Mouse (Mus musculus): ENCODE data around the gene Tiam1.
A peak's percentile ranks its signal among the peaks of the same experiment; 100 is the strongest.

Tiam1 gene

DNA sequence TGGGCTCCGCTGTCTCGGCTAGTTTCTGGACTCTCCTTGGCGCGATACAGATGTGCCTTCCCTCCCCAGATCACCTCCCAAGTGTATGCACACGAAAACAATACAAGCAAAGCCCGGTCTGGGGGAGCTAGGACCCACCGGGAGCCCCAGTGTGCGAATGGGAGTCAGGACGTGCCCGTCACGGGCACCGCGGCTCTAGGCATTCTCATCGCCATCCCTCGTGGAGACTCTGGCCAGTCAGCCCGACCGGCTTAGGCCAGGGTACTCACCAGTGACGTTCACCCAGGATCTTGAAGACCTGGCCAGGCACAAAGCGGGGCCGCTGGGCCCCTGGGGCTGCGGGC, 181 bp downstream of the Tiam1 start:
- DNase-seq (ENCODE audit: low read depth, low spot score) = no peak

GRCm38 (mm10) chr16:90142574-90143415, 774 bp downstream of the Tiam1 start:
- DNase-seq (ENCODE audit: low read depth, low spot score) = no peak

DNA sequence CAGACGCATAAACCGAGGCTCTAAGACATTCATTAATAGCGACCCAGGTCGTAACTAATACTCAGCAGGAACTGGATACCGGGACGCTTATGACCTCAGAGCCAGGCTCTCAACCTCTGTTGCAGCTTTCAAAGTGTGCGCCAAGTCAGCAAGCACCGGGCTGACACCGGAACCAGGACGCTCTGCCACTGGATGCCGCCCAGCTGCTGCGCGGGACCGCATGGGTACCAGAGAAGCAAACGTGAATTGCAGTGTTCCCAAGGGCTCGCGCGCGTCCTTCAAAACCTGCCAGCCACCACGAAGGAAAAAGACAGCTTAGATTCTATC, 1.4 kb downstream of the Tiam1 start:
- DNase-seq (ENCODE audit: low read depth, low spot score) = peak; percentile 11

GRCm38 (mm10) chr16:90141556-90141955, 2.0 kb downstream of the Tiam1 start:
- no peak for DNase-seq (ENCODE audit: low read depth, low spot score)

GRCm38 (mm10) chr16:90140571-90140970, 3.0 kb downstream of the Tiam1 start:
- no peak for DNase-seq (ENCODE audit: low read depth, low spot score)

GRCm38 (mm10) chr16:90139696-90140095, 3.9 kb downstream of the Tiam1 start:
- no peak for DNase-seq (ENCODE audit: low read depth, low spot score)

GRCm38 (mm10) chr16:90138151-90138550, 5.4 kb downstream of the Tiam1 start:
- DNase-seq (ENCODE audit: low read depth, low spot score) = no peak

- DNase-seq (ENCODE audit: low read depth, low spot score) = no peak
These were observed 6.4 kb downstream of the Tiam1 start for GRCm38 (mm10) chr16:90137175-90137574.

DNA sequence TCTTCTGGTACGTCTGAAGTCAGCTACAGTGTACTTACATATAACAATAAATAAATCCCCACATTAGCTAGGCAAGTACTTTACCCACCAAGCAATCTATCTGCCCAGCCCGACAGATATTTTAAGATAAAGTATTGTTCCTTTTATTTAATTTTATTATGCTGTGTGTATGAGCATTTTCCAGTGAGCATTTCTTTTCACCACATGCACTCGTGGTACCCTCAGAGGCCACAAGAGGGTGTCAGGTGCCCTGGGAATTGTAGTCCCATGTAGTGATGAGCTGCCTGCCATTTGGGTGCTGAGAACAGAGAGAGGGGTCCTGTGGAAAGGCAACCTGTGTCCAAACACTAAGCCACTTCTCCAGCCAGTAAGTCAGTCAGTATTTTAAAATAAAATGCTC, 8.0 kb downstream of the Tiam1 start:
- DNase-seq (ENCODE audit: low read depth, low spot score) = no peak

- DNase-seq (ENCODE audit: low read depth, low spot score) = no peak
These were observed 9.2 kb downstream of the Tiam1 start for GRCm38 (mm10) chr16:90134351-90134750.

DNA sequence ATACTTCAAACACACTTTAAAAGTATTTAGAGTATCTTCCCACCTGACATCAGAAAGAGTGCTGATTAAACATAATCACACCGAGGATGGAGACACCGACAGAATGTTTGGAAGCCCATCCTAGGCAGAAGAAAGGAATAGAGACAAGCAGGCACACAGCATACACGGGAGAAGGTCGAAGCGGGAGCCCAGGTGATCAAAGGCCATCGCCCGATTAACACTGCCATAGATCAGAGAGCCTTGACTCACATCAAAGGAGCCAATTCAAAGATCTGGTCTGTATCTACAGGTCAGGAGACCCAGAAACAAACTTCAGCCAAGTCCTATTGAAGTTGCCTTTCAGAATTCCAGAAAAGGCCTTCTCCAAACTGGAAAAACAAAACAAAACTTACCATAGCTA, 10.8 kb downstream of the Tiam1 start:
- no peak for DNase-seq (ENCODE audit: low read depth, low spot score)

DNA sequence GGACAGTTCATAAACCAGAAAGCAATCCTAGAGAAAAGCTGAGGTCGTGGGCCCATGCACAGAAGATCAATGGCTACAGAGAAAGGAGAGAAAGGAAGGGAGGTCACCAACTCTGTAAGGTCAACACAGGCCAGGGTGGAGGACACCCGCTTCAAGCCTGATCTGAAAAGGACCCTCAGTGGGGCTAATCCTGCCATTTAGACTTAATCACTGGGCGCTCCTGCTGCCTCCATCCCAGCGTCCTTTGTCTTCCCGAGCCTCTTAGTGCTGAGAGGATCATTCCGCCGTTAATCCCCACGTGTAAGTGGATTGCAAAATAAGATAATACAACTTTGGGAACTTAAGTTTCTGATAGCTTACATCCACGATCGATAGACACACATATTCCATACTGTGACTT, 11.2 kb downstream of the Tiam1 start:
- DNase-seq (ENCODE audit: low read depth, low spot score) = no peak

- DNase-seq (ENCODE audit: low read depth, low spot score) = no peak
These were observed 14.6 kb downstream of the Tiam1 start for GRCm38 (mm10) chr16:90128817-90129587.

DNA sequence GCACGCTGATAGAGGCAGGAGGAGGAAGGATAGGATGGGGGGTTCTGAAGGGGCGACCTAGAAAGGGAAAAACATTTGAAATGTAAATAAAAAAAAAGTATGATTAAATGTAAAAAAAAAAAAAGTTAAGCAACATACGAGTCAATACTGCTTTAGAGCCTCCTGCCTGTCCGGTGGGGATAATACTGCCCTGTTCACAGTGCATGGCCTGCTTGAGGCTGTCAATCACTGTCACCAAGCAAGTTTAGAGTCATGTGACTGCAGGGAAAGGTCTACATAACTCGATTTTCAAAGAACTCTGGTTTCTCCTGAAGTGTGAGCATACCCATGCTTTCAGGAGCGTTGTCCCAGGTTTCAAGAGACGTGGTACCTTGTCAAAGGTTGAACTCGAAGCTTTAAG, 15.2 kb downstream of the Tiam1 start:
- DNase-seq (ENCODE audit: low read depth, low spot score) = no peak

GRCm38 (mm10) chr16:90125318-90126314, 18.0 kb downstream of the Tiam1 start:
- DNase-seq (ENCODE audit: low read depth, low spot score) = no peak

GRCm38 (mm10) chr16:90123091-90123490, 20.5 kb downstream of the Tiam1 start:
- no peak for DNase-seq (ENCODE audit: low read depth, low spot score)

DNA sequence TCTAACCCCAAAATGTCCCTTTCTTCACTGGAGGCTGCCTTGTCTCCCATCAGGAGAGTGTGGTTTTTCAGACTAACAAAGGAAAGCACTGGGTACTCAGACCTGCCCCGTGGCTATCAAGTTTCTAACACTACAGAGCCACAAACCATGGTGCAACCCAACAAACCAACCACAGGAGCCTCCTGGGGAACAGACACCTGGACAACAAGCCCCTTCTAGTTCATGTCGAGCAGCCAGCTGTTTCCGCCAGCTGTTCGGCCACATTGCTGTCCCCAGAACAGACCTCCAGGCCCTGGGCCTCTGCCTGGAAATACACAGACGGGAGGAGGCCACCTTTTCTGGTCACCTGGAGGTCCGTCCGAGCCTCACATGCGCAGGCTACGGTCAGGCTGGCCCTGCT, 21.1 kb downstream of the Tiam1 start:
- no peak for DNase-seq (ENCODE audit: low read depth, low spot score)

DNA sequence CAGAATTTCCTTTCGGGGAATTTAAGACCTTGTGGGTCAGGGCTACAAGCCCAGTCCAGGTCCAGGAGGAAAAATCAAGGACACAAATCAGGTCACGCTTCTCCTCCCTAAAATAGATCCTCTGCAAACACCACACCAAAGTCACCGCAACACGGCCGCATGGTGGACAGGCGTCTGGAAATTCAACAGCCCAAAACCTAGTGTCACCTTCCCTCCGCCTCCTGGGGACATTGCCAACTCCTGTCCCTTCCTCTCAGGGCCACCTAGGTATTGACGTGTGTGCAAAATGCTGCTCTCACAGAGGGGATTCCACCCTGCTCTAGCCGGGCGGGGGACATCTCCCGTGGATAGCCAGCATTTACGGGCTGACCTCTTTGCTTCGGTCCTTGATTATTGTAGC, 21.8 kb downstream of the Tiam1 start:
- no peak for DNase-seq (ENCODE audit: low read depth, low spot score)

DNA sequence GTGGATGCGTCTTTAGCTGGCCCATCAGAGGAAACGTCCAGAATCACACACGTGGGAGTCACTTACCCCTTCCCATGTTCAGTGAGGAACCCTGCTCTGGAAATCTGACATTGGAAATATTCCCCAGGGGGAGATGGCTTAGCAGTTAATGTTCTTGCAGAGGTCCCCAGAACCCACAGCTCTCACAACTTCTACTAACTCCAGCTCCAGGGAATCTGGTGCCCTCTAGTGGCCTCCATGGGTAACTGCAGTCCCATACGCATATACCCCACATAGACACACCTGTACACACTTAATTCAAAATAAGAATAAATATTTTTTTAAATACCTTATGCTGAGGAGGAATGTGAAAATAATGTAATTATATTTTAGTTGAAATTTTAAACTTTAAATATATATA, 23.6 kb downstream of the Tiam1 start:
- no peak for DNase-seq (ENCODE audit: low read depth, low spot score)

GRCm38 (mm10) chr16:90116637-90117182, 26.9 kb downstream of the Tiam1 start:
- DNase-seq (ENCODE audit: low read depth, low spot score) = no peak

DNA sequence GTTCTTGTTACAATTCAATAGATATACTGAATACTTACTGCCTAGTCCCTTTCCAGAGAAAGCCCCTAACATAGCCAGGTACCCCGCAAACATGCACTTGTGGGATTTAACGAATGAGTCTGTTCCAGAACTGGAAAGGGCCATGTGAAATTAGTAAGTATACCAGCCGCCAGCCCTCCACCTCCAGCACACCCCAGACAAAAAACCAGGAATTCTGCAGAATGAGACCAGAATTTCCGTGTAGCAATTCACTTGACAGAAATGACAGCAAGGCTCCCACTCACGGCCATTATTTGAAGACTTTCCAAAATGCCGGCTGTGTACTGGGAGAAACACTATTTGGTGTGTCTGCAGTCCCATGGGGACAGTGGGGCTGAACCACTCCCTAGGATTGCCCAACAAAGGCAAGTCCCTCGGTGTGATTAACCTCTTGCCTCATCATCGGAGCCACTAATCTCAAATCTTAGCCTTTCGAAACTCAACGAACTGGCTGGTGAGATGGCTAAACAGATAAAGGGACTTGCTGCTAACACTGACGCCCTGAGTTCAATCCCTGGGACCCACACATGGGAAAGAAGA, 30.9 kb downstream of the Tiam1 start:
- DNase-seq (ENCODE audit: low read depth, low spot score) = peak; percentile 61
